Mouse (Mus musculus): Measurements from ENCODE around the gene Lrba. TPM values are rescaled to one million over a fixed set of nuclear protein-coding genes. Genes with fewer than 3 reads are reported as not detected.

Gene Lrba
- polyA plus RNA-seq, 1 experiment from 2014 or later, result 2.5 TPM

DNA sequence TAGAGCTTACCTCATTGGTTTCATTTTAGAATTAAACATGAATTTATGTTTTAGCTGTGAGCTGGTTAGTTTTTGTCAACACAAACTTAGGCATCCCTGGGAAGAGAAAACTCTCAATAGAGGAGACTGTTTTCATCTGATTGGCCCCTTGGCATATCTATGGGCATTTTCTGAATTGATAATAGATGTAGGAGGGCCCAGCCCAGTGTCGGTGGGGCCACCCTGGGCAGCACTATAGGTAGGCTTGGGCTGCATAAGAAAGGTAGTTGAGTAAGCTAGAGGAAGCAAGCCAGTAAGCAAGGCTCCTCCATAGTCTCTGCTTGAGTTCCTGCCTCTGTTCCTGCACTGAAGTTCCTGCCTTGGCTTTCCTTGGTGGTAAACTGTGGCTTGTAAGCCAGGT, 26.7 kb downstream of the Lrba start:
- no peaks in the 10 kb centered on the region for H3K4me1 ChIP-seq (ENCODE audit: insufficient read depth, low read depth, low read length)
- no peak overlapping the region for H3K4me3 ChIP-seq (ENCODE audit: low read depth, low read length)
- H3K9ac ChIP-seq (replicated peaks; ENCODE audit: low read depth), result no peak overlapping the region
- no peak for DNase-seq (ENCODE audit: low spot score)
- no peaks in the 10 kb centered on the region for H3K36me3 ChIP-seq (ENCODE audit: insufficient read depth, low read length)
- H3K9me3 ChIP-seq (ENCODE audit: low read length), result no peaks in the 10 kb centered on the region
- H3K4me2 ChIP-seq (replicated peaks; ENCODE audit: low read depth, low read length), result no peak overlapping the region
- no peak overlapping the region for H3K27ac ChIP-seq (ENCODE audit: low read length)
- H3K27me3 ChIP-seq (replicated peaks; ENCODE audit: insufficient read depth, low read length), result no peaks in the 10 kb centered on the region
- TF ChIP-seq CTCF (IDR thresholded peaks at IDR 0.05) (no peak), EP300 (IDR thresholded peaks at IDR 0.05) (no peak)
- ATAC-seq, result no peak
- WGBS, result 96% methylated on average over 1 of the region's 1 CpGs

DNA sequence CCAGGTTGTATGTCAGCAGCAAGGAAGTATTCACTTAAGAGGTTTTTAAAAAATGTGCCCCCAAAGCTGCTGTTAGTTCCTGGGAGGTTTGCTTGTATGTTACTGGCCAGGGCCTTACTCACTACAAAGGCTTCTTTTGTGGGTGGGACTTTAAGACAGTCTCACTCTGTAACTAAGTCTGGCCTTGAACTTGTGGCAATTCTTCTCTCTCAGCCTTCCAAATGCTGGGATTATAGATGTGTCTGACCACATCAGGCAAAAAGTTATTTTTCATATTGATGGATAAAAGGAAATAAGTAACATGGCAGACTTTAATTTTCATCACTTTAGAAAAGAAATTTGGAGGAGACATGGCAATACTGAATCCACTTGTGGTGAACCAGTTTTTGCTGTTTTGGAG, 28.1 kb downstream of the Lrba start:
- ATAC-seq (no peak), DNase-seq (ENCODE audit: low spot score) (no peak)
- Histone ChIP-seq H3K36me3 (ENCODE audit: insufficient read depth, low read length) (no peaks in the 10 kb centered on the region), H3K4me2 (replicated peaks; ENCODE audit: low read depth, low read length) (no peak overlapping the region), H3K27me3 (replicated peaks; ENCODE audit: insufficient read depth, low read length) (no peaks in the 10 kb centered on the region), H3K4me1 (ENCODE audit: insufficient read depth, low read depth, low read length) (no peaks in the 10 kb centered on the region), H3K9me3 (ENCODE audit: low read length) (no peaks in the 10 kb centered on the region), H3K9ac (replicated peaks; ENCODE audit: low read depth) (no peak overlapping the region), H3K4me3 (ENCODE audit: low read depth, low read length) (no peak overlapping the region), H3K27ac (ENCODE audit: low read length) (no peak overlapping the region)
- TF ChIP-seq EP300 (IDR thresholded peaks at IDR 0.05) (no peak), CTCF (IDR thresholded peaks at IDR 0.05) (no peak)

DNA sequence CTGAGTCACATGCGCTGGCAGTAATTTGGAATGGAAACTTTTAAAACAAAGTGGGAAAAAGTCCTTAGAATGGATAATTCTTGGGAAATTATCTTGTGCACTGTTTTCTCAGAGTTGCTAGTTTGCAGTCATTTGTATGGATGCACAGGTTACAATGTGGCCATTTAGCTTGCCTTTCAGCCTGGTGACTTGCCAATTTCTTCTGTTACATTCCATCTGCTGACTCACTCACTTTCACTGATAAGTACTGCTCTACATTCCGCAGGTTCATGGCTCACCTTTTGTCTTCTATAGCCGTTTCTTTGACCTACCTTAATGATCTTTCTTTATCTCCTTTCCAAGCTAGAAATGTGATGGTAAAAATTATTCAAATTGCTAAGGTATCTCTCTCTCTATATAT, 28.6 kb downstream of the Lrba start:
- no peaks in the 10 kb centered on the region for H3K4me1 ChIP-seq (ENCODE audit: insufficient read depth, low read depth, low read length)
- no peak overlapping the region for H3K9ac ChIP-seq (replicated peaks; ENCODE audit: low read depth)
- TF ChIP-seq CTCF (IDR thresholded peaks at IDR 0.05) (no peak), EP300 (IDR thresholded peaks at IDR 0.05) (no peak; the same call in 1 of the 2 replicates)
- H3K27me3 ChIP-seq (replicated peaks; ENCODE audit: insufficient read depth, low read length), result no peaks in the 10 kb centered on the region
- H3K27ac ChIP-seq (ENCODE audit: low read length), result no peak overlapping the region
- peak; percentile 68 for DNase-seq (ENCODE audit: low spot score)
- H3K36me3 ChIP-seq (ENCODE audit: insufficient read depth, low read length), result no peaks in the 10 kb centered on the region
- no peaks in the 10 kb centered on the region for H3K9me3 ChIP-seq (ENCODE audit: low read length)
- H3K4me3 ChIP-seq (ENCODE audit: low read depth, low read length), result no peak overlapping the region
- WGBS, result 41% methylated on average over 3 of the region's 3 CpGs
- H3K4me2 ChIP-seq (replicated peaks; ENCODE audit: low read depth, low read length), result no peak overlapping the region
- peak; percentile 37; the same call in 1 of the 2 replicates for ATAC-seq

DNA sequence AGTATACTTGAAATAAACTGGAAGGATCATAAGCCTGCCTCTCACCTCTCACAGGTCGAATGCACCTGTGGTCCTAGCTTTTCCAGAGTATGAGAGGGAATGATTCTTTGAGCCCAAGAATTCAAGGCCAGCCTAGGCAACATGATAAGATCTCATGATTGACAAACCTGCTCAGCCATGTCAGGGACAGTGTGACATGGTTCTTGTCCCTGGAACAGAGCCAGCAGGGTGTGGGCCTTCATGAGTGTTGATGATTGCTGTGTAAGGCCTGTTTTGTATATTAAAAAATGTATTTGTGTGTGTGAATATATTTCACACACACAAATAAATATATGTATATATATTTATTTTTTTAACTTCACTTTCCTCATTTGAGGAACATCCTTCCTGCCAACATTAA, 29.3 kb downstream of the Lrba start:
- Histone ChIP-seq H3K27me3 (replicated peaks; ENCODE audit: insufficient read depth, low read length) (no peaks in the 10 kb centered on the region), H3K4me3 (ENCODE audit: low read depth, low read length) (no peak overlapping the region), H3K4me2 (replicated peaks; ENCODE audit: low read depth, low read length) (no peak overlapping the region), H3K36me3 (ENCODE audit: insufficient read depth, low read length) (no peaks in the 10 kb centered on the region), H3K9me3 (ENCODE audit: low read length) (no peaks in the 10 kb centered on the region), H3K27ac (ENCODE audit: low read length) (no peak overlapping the region), H3K4me1 (ENCODE audit: insufficient read depth, low read depth, low read length) (no peaks in the 10 kb centered on the region), H3K9ac (replicated peaks; ENCODE audit: low read depth) (no peak overlapping the region)
- WGBS, result 37% methylated on average over 1 of the region's 1 CpGs
- no peak for TF ChIP-seq EP300 (IDR thresholded peaks at IDR 0.05)
- no peak for TF ChIP-seq CTCF (IDR thresholded peaks at IDR 0.05)
- DNase-seq (ENCODE audit: low spot score) (no peak), ATAC-seq (no peak)

DNA sequence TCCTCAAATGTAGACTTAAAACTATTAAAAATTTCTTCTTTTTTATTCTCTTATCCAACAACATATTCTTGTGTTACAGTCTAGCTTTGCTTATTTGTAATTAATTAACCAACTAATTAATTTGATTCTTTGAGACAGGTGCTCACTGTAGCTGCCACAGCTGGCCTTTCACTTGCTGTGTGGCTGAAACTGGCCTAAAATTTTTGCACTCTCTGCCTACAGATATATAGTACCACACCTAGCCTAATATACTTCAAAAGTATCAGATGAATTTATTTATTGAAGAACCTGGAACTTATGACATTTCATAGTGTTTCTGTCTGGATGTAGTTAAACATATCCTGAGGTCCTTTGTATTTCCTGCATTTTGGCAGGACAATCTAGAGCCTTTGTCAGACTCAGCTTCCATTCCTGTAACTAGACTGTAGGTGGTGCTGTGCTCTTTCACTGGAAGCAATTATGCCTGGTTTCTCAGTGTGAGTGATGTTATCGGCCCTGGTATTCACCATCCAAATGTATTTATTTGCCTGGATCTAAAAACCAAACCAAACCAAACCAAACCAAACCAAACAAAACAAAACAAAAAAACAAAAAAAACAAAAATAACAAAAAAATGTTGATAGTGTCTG, 43.7 kb downstream of the Lrba start:
- H3K9me3 ChIP-seq (ENCODE audit: low read length), result no peaks in the 10 kb centered on the region
- no peak overlapping the region for H3K27ac ChIP-seq (ENCODE audit: low read length)
- no peak overlapping the region for H3K4me3 ChIP-seq (ENCODE audit: low read depth, low read length)
- H3K36me3 ChIP-seq (ENCODE audit: insufficient read depth, low read length), result no peaks in the 10 kb centered on the region
- H3K27me3 ChIP-seq (replicated peaks; ENCODE audit: insufficient read depth, low read length), result no peaks in the 10 kb centered on the region
- no peaks in the 10 kb centered on the region for H3K4me1 ChIP-seq (ENCODE audit: insufficient read depth, low read depth, low read length)
- TF ChIP-seq EP300 (IDR thresholded peaks at IDR 0.05) (no peak), CTCF (IDR thresholded peaks at IDR 0.05) (peak; percentile 85)
- ATAC-seq (peak; percentile 32; the same call in 1 of the 2 replicates), DNase-seq (ENCODE audit: low spot score) (peak; percentile 71)
- H3K9ac ChIP-seq (replicated peaks; ENCODE audit: low read depth), result no peak overlapping the region
- WGBS, result 3% methylated on average over 1 of the region's 1 CpGs
- H3K4me2 ChIP-seq (replicated peaks; ENCODE audit: low read depth, low read length), result no peak overlapping the region

DNA sequence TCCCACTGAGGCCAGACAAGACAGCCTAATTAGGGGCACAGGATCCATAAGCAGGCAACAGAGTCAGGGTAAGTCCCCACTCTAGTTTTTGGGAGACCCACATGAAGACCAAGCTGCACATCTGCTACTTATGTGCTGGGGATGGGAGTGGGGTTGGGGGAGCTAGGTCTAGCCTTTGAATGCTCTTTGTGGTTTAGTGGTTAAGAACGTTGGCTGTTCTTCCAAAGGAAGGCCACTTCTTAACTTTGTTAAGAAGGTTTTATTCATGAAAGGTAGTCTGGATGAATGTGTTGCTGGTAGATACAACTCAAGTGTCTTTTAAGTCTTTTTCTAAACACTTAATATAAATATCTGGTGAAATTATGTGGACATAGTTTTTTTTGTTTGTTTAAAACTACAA, 51.2 kb downstream of the Lrba start:
- ATAC-seq, result no peak
- no peak overlapping the region for H3K9ac ChIP-seq (replicated peaks; ENCODE audit: low read depth)
- H3K36me3 ChIP-seq (ENCODE audit: insufficient read depth, low read length), result no peaks in the 10 kb centered on the region
- WGBS, result 49% methylated on average over 1 of the region's 1 CpGs
- TF ChIP-seq EP300 (IDR thresholded peaks at IDR 0.05) (no peak), CTCF (IDR thresholded peaks at IDR 0.05) (no peak)
- H3K27me3 ChIP-seq (replicated peaks; ENCODE audit: insufficient read depth, low read length), result no peaks in the 10 kb centered on the region
- H3K9me3 ChIP-seq (ENCODE audit: low read length), result no peaks in the 10 kb centered on the region
- no peak for DNase-seq (ENCODE audit: low spot score)
- H3K4me2 ChIP-seq (replicated peaks; ENCODE audit: low read depth, low read length), result no peak overlapping the region
- no peak overlapping the region for H3K27ac ChIP-seq (ENCODE audit: low read length)
- no peaks in the 10 kb centered on the region for H3K4me1 ChIP-seq (ENCODE audit: insufficient read depth, low read depth, low read length)
- H3K4me3 ChIP-seq (ENCODE audit: low read depth, low read length), result no peak overlapping the region

DNA sequence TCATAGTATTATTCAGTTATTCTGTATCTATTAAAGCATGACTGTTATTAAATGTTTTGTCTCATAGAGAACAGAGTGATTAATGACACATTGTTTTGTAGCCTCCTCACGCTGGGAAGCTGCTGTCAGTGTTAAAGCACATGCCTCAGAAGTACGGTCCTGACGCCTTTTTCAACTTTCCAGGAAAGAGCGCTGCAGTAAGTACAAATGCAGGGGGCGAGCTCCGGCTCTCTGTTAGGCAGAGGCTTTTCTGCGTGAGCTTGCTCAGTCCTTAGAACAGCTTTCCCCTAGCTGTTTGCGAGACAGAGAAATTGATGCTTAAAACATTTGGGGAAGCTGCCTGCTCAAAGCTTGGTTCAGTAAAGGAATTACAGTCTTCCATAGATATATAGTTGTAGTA, 66.8 kb downstream of the Lrba start:
- Histone ChIP-seq H3K27me3 (replicated peaks; ENCODE audit: insufficient read depth, low read length) (no peaks in the 10 kb centered on the region), H3K9me3 (ENCODE audit: low read length) (no peaks in the 10 kb centered on the region), H3K27ac (ENCODE audit: low read length) (no peak overlapping the region), H3K4me1 (ENCODE audit: insufficient read depth, low read depth, low read length) (no peaks in the 10 kb centered on the region), H3K9ac (replicated peaks; ENCODE audit: low read depth) (no peak overlapping the region), H3K36me3 (ENCODE audit: insufficient read depth, low read length) (no peaks in the 10 kb centered on the region), H3K4me3 (ENCODE audit: low read depth, low read length) (no peak overlapping the region), H3K4me2 (replicated peaks; ENCODE audit: low read depth, low read length) (no peak overlapping the region)
- 50% methylated on average over 8 of the region's 8 CpGs for WGBS
- DNase-seq (ENCODE audit: low spot score) (peak; percentile 9), ATAC-seq (no peak)
- TF ChIP-seq EP300 (IDR thresholded peaks at IDR 0.05) (no peak), CTCF (IDR thresholded peaks at IDR 0.05) (no peak)
